Comparison of ENCODE assay signal across 25 mouse cellular contexts in genomic region chr11:49264622-49265021, GRCm38 (mm10). TPM values are rescaled to one million over a fixed set of nuclear protein-coding genes. Genes with fewer than 3 reads are reported as not detected.
DNase-seq lines count a peak whose midpoint lies in the region; ATAC-seq and TF ChIP-seq lines count a peak whose summit lies in the region.
"Had no signal": no experiment of that assay in that cellular context is flagged by ENCODE, and none has a peak within 500 bp of the region (broad histone marks: within the 10 kb centered on the region; RNA-seq: fewer than 3 reads in every experiment).

No protein-coding gene starts in this region.

- peaks cover 33% of the 10 kb centered on the region for H3K36me3 ChIP-seq in thymus, adult 2 months (ENCODE audit: control insufficient read depth, insufficient read depth, low read length)
- peaks cover 24% of the 10 kb centered on the region for H3K36me3 ChIP-seq in stomach, postnatal 0 days (ENCODE audit: control insufficient read depth, insufficient read depth, low read length)
- peaks cover 41% of the 10 kb centered on the region for H3K36me3 ChIP-seq in hindbrain, embryonic 10.5 days

- H3K4me3 ChIP-seq in gastrocnemius, adult 2 months: no peak overlapping the region
- no peak overlapping the region for H3K4me3 ChIP-seq in thymus, adult 2 months (ENCODE audit: control insufficient read depth, insufficient read depth, low read length)
- H3K4me3 ChIP-seq in stomach, postnatal 0 days (ENCODE audit: low read depth, low read length): no peak overlapping the region
- no peak overlapping the region for H3K4me3 ChIP-seq in hindbrain, embryonic 10.5 days
- H3K4me3 ChIP-seq: embryonic facial prominence, embryonic 10.5 days; forebrain, embryonic 12.5 days; hindbrain, embryonic 12.5 days; liver, embryonic 15.5 days; midbrain, embryonic 12.5 days; neural tube, embryonic 13.5 days had no signal

- TF ChIP-seq POLR2A in thymus, adult 2 months (IDR thresholded peaks at IDR 0.05; ENCODE audit: control insufficient read depth, extremely low read depth, insufficient read depth, low read length, poor library complexity): no peak

- peaks cover 20% of the 10 kb centered on the region for H3K4me1 ChIP-seq in thymus, adult 2 months (replicated peaks; ENCODE audit: control insufficient read depth, insufficient read depth, low read length)
- H3K4me1 ChIP-seq in stomach, postnatal 0 days (replicated peaks; ENCODE audit: control insufficient read depth, insufficient read depth): no peaks in the 10 kb centered on the region
- no peaks in the 10 kb centered on the region for H3K4me1 ChIP-seq in hindbrain, embryonic 10.5 days (replicated peaks)
- H3K4me1 ChIP-seq: embryonic facial prominence, embryonic 10.5 days; forebrain, embryonic 12.5 days; hindbrain, embryonic 12.5 days; midbrain, embryonic 12.5 days; neural tube, embryonic 13.5 days had no signal

- no peak overlapping the region for H3K4me2 ChIP-seq in stomach, postnatal 0 days (replicated peaks; ENCODE audit: low read depth)
- H3K4me2 ChIP-seq: forebrain, embryonic 12.5 days; hindbrain, embryonic 12.5 days; liver, embryonic 15.5 days; midbrain, embryonic 12.5 days; neural tube, embryonic 13.5 days had no signal

- no peak for TF ChIP-seq CTCF in gastrocnemius, adult 2 months (IDR thresholded peaks at IDR 0.05)
- no peak for TF ChIP-seq CTCF in thymus, adult 2 months (IDR thresholded peaks at IDR 0.05; ENCODE audit: borderline replicate concordance, control insufficient read depth, extremely low read depth, insufficient read depth, low read length, poor library complexity)
- TF ChIP-seq CTCF in stomach, postnatal 0 days (IDR thresholded peaks at IDR 0.05; ENCODE audit: low read depth): no peak

- WGBS in thymus, adult 2 months: 76% methylated on average over 11 of the region's 11 CpGs
- 59% methylated on average over 11 of the region's 11 CpGs for WGBS in stomach, postnatal 0 days
- 85% methylated on average over 11 of the region's 11 CpGs for WGBS in hindbrain, embryonic 10.5 days

- no peak for TF ChIP-seq EP300 in stomach, postnatal 0 days (optimal IDR thresholded peaks at IDR 0.05)

- DNase-seq in gastrocnemius, adult 2 months: no peak
- DNase-seq in gastrocnemius, adult 18-20 months (ENCODE audit: low spot score): no peak
- peak; percentile 28 for DNase-seq in thymus, postnatal 0 days (ENCODE audit: low spot score)
- no peak for DNase-seq in thymus, adult 2 months
- peak; percentile 38 for DNase-seq in stomach, postnatal 0 days (ENCODE audit: low spot score)
- no peak for DNase-seq in cerebellum, adult 11 months
- no peak for DNase-seq in hindbrain, embryonic 10.5 days (ENCODE audit: low spot score)
- DNase-seq: cerebellum, adult 9-10 months; gastrocnemius, postnatal 36 days; right cerebral cortex, adult 18-20 months had no signal

- no peaks in the 10 kb centered on the region for H3K27me3 ChIP-seq in thymus, adult 2 months (ENCODE audit: control insufficient read depth, insufficient read depth, low read length)
- H3K27me3 ChIP-seq in stomach, postnatal 0 days (ENCODE audit: control insufficient read depth, insufficient read depth, low read length): no peaks in the 10 kb centered on the region
- no peaks in the 10 kb centered on the region for H3K27me3 ChIP-seq in hindbrain, embryonic 10.5 days (ENCODE audit: insufficient read depth, poor library complexity, severe bottlenecking)
- H3K27me3 ChIP-seq: forebrain, embryonic 12.5 days; hindbrain, embryonic 12.5 days; liver, embryonic 15.5 days; midbrain, embryonic 12.5 days; neural tube, embryonic 13.5 days had no signal

- H3K9ac ChIP-seq in stomach, postnatal 0 days (ENCODE audit: low read length): no peak overlapping the region
- H3K9ac ChIP-seq: forebrain, embryonic 12.5 days; hindbrain, embryonic 12.5 days; liver, embryonic 15.5 days; midbrain, embryonic 12.5 days; neural tube, embryonic 13.5 days had no signal

- intact Hi-C loops in gastrocnemius, adult 2 months (cut with DNase I): no loop called here

- H3K27ac ChIP-seq in gastrocnemius, adult 2 months: peak overlapping the region; percentile 35; the same call in 1 of the 2 replicates
- no peak overlapping the region for H3K27ac ChIP-seq in thymus, adult 2 months (ENCODE audit: control insufficient read depth, insufficient read depth, low read length)
- H3K27ac ChIP-seq in stomach, postnatal 0 days (replicated peaks): no peak overlapping the region
- H3K27ac ChIP-seq in hindbrain, embryonic 10.5 days: no peak overlapping the region
- H3K27ac ChIP-seq: embryonic facial prominence, embryonic 10.5 days; forebrain, embryonic 12.5 days; hindbrain, embryonic 12.5 days; liver, embryonic 15.5 days; midbrain, embryonic 12.5 days; neural tube, embryonic 13.5 days had no signal

- no peaks in the 10 kb centered on the region for H3K9me3 ChIP-seq in stomach, postnatal 0 days (ENCODE audit: control insufficient read depth, low read length)
- no peaks in the 10 kb centered on the region for H3K9me3 ChIP-seq in hindbrain, embryonic 10.5 days
- H3K9me3 ChIP-seq: embryonic facial prominence, embryonic 10.5 days; forebrain, embryonic 12.5 days; hindbrain, embryonic 12.5 days; liver, embryonic 15.5 days; midbrain, embryonic 12.5 days; neural tube, embryonic 13.5 days had no signal

- ATAC-seq in activated CD4-positive, CD25-positive, alpha-beta regulatory T cell, adult 4 months: peak; percentile 65
- ATAC-seq in stomach, postnatal 0 days (ENCODE audit: low FRiP score, low TSS enrichment): peak; percentile 43

RNA-seq across cellular contexts. Expression of gene Olfr1393, which starts 13.5 kb away (rescaled TPM):
- not detected for total RNA-seq in gastrocnemius, adult 2 months (2021)
- total RNA-seq in gastrocnemius, adult 18-20 months (2021): under 1 TPM in 1 of 2 experiments, not detected in 1; 0.09 TPM
- not detected in 2 replicates for polyA plus RNA-seq in thymus, postnatal 0 days (2015; fragmentation: Nextera tagmentation; extraction: Ambion mirVana)
- 0.40 and 0.41 TPM in 2 replicates for polyA plus RNA-seq in thymus, adult 2 months (2012; rRNA removed)
- not detected for polyA plus RNA-seq in activated CD4-positive, CD25-positive, alpha-beta regulatory T cell, adult 4 months (2017; shearing (Covaris generic))
- polyA plus RNA-seq in stomach, postnatal 0 days (2015; fragmentation: Nextera tagmentation; extraction: Ambion mirVana): not detected in 2 replicates
- not detected in 2 replicates for polyA plus RNA-seq in hindbrain, embryonic 10.5 days (2016; fragmentation: Nextera tagmentation; extraction: Ambion mirVana)
- total RNA-seq: common myeloid progenitor, adult 5-6 weeks; gastrocnemius, postnatal 36 days had no signal
- polyA plus RNA-seq: embryonic facial prominence, embryonic 10.5 days; hindbrain, embryonic 12.5 days; intestine, embryonic 14.5 days; kidney, embryonic 16.5 days; liver, embryonic 15.5 days; neural tube, embryonic 13.5 days had no signal

RNA-seq across cellular contexts. Expression of gene Olfr1392, which starts 20.5 kb away (rescaled TPM):
- total RNA-seq in gastrocnemius, adult 2 months (2021): not detected
- total RNA-seq in gastrocnemius, adult 18-20 months (2021): not detected
- polyA plus RNA-seq in thymus, postnatal 0 days (2015; fragmentation: Nextera tagmentation; extraction: Ambion mirVana): not detected in 2 replicates
- 0.13 and 0.15 TPM in 2 replicates for polyA plus RNA-seq in thymus, adult 2 months (2012; rRNA removed)
- polyA plus RNA-seq in activated CD4-positive, CD25-positive, alpha-beta regulatory T cell, adult 4 months (2017; shearing (Covaris generic)): not detected
- polyA plus RNA-seq in stomach, postnatal 0 days (2015; fragmentation: Nextera tagmentation; extraction: Ambion mirVana): 0.10 TPM in 1 of 2 replicates, not detected in the other
- polyA plus RNA-seq in hindbrain, embryonic 10.5 days (2016; fragmentation: Nextera tagmentation; extraction: Ambion mirVana): 0.10 TPM in 1 of 2 replicates, not detected in the other
- total RNA-seq: common myeloid progenitor, adult 5-6 weeks; gastrocnemius, postnatal 36 days; layer of hippocampus, postnatal 14 days; megakaryocyte progenitor cell, adult 5-6 weeks had no signal
- polyA plus RNA-seq: forebrain, embryonic 12.5 days; heart, postnatal 0 days; hindbrain, embryonic 12.5 days; intestine, embryonic 14.5 days; kidney, embryonic 16.5 days; liver, embryonic 15.5 days; neural tube, embryonic 13.5 days had no signal

RNA-seq across cellular contexts. Expression of gene Mgat1, which starts 20.6 kb away (rescaled TPM):
- 10 to 100 TPM; 42.0 to 48.0 TPM for total RNA-seq in gastrocnemius, adult 2 months (2021)
- 10 to 100 TPM; 41.0 to 49.9 TPM for total RNA-seq in gastrocnemius, adult 18-20 months (2021)
- polyA plus RNA-seq in thymus, postnatal 0 days (2015; fragmentation: Nextera tagmentation; extraction: Ambion mirVana): 82.0 and 82.7 TPM in 2 replicates
- polyA plus RNA-seq in thymus, adult 2 months (2012; rRNA removed): 336 and 378 TPM in 2 replicates
- 10 to 100 TPM; 55.3 to 85.9 TPM for polyA plus RNA-seq in activated CD4-positive, CD25-positive, alpha-beta regulatory T cell, adult 4 months (2017; shearing (Covaris generic))
- polyA plus RNA-seq in stomach, postnatal 0 days (2015; fragmentation: Nextera tagmentation; extraction: Ambion mirVana): 42.7 and 43.4 TPM in 2 replicates
- 39.9 and 43.2 TPM in 2 replicates for polyA plus RNA-seq in hindbrain, embryonic 10.5 days (2016; fragmentation: Nextera tagmentation; extraction: Ambion mirVana)

RNA-seq across cellular contexts. Expression of gene Olfr10, which starts 39.9 kb away (rescaled TPM):
- total RNA-seq in gastrocnemius, adult 2 months (2021): not detected
- not detected for total RNA-seq in gastrocnemius, adult 18-20 months (2021)
- not detected in 2 replicates for polyA plus RNA-seq in thymus, postnatal 0 days (2015; fragmentation: Nextera tagmentation; extraction: Ambion mirVana)
- not detected in 2 replicates for polyA plus RNA-seq in thymus, adult 2 months (2012; rRNA removed)
- polyA plus RNA-seq in activated CD4-positive, CD25-positive, alpha-beta regulatory T cell, adult 4 months (2017; shearing (Covaris generic)): not detected
- not detected in 2 replicates for polyA plus RNA-seq in stomach, postnatal 0 days (2015; fragmentation: Nextera tagmentation; extraction: Ambion mirVana)
- not detected in 2 replicates for polyA plus RNA-seq in hindbrain, embryonic 10.5 days (2016; fragmentation: Nextera tagmentation; extraction: Ambion mirVana)
- total RNA-seq: common myeloid progenitor, adult 5-6 weeks; gastrocnemius, postnatal 36 days; layer of hippocampus, postnatal 14 days; left cerebral cortex, postnatal 10 days; megakaryocyte progenitor cell, adult 5-6 weeks had no signal
- polyA plus RNA-seq: embryonic facial prominence, embryonic 10.5 days; forebrain, embryonic 12.5 days; heart, postnatal 0 days; hindbrain, embryonic 12.5 days; intestine, embryonic 14.5 days; kidney, embryonic 16.5 days; limb, embryonic 14.5 days; liver, embryonic 15.5 days; midbrain, embryonic 12.5 days; neural tube, embryonic 13.5 days had no signal

RNA-seq across cellular contexts. Expression of gene Olfr1391, which starts 57.9 kb away (rescaled TPM):
- total RNA-seq in gastrocnemius, adult 2 months (2021): not detected
- not detected for total RNA-seq in gastrocnemius, adult 18-20 months (2021)
- polyA plus RNA-seq in thymus, postnatal 0 days (2015; fragmentation: Nextera tagmentation; extraction: Ambion mirVana): not detected in 2 replicates
- polyA plus RNA-seq in thymus, adult 2 months (2012; rRNA removed): not detected in 2 replicates
- not detected for polyA plus RNA-seq in activated CD4-positive, CD25-positive, alpha-beta regulatory T cell, adult 4 months (2017; shearing (Covaris generic))
- polyA plus RNA-seq in stomach, postnatal 0 days (2015; fragmentation: Nextera tagmentation; extraction: Ambion mirVana): not detected in 2 replicates
- not detected in 2 replicates for polyA plus RNA-seq in hindbrain, embryonic 10.5 days (2016; fragmentation: Nextera tagmentation; extraction: Ambion mirVana)
- total RNA-seq: common myeloid progenitor, adult 5-6 weeks; gastrocnemius, postnatal 36 days; layer of hippocampus, postnatal 14 days; left cerebral cortex, postnatal 10 days; megakaryocyte progenitor cell, adult 5-6 weeks had no signal
- polyA plus RNA-seq: embryonic facial prominence, embryonic 10.5 days; forebrain, embryonic 12.5 days; heart, postnatal 0 days; hindbrain, embryonic 12.5 days; intestine, embryonic 14.5 days; kidney, embryonic 16.5 days; limb, embryonic 14.5 days; liver, embryonic 15.5 days; midbrain, embryonic 12.5 days; neural tube, embryonic 13.5 days had no signal

Comparison
In these comparisons a context has a peak if more than half of its experiments do, and no peak if none do; other contexts are left out.
1. DNase-seq: peak in thymus, postnatal 0 days (single experiment) and stomach, postnatal 0 days (single experiment); none in gastrocnemius, adult 2 months (single experiment), gastrocnemius, adult 18-20 months (single experiment), thymus, adult 2 months (single experiment), cerebellum, adult 11 months (single experiment) and hindbrain, embryonic 10.5 days (single experiment).